Comparison of ENCODE assay signal across 21 mouse cellular contexts in genomic region chr2:147998206-147998966, GRCm38 (mm10). TPM values are rescaled to one million over a fixed set of nuclear protein-coding genes. Genes with fewer than 3 reads are reported as not detected.
"Had no signal": no experiment of that assay in that cellular context is flagged by ENCODE, and none has a peak within 500 bp of the region (broad histone marks: within the 10 kb centered on the region; RNA-seq: fewer than 3 reads in every experiment).

No protein-coding gene starts in this region.

- H3K27me3 ChIP-seq: neural tube, embryonic 13.5 days; neural tube, embryonic 15.5 days had no signal

- H3K4me1 ChIP-seq: midbrain, embryonic 10.5 days; neural tube, embryonic 13.5 days; neural tube, embryonic 15.5 days had no signal

- H3K9me3 ChIP-seq: midbrain, embryonic 10.5 days; neural tube, embryonic 13.5 days; neural tube, embryonic 15.5 days had no signal

- ATAC-seq: midbrain, embryonic 16.5 days had no signal

- H3K4me2 ChIP-seq: lung, embryonic 14.5 days; neural tube, embryonic 13.5 days; neural tube, embryonic 15.5 days had no signal

- H3K27ac ChIP-seq: liver, embryonic 14.5 days; midbrain, embryonic 10.5 days; neural tube, embryonic 13.5 days; neural tube, embryonic 15.5 days had no signal

- H3K9ac ChIP-seq: liver, embryonic 14.5 days; lung, embryonic 14.5 days; neural tube, embryonic 13.5 days; neural tube, embryonic 15.5 days had no signal

- H3K36me3 ChIP-seq: midbrain, embryonic 10.5 days; neural tube, embryonic 13.5 days; neural tube, embryonic 15.5 days had no signal

- DNase-seq: lung, adult 18-20 months; lung, embryonic 14.5 days; lung, postnatal 10 days; lung, postnatal 4 days; midbrain, embryonic 14.5 days; retina, postnatal 1 day; right cerebral cortex, adult 18-20 months; right cerebral cortex, postnatal 25 days; right cerebral cortex, postnatal 4 days; spleen, adult 18-20 months; thymus, adult 18-20 months; thymus, postnatal 14 days; thymus, postnatal 36 days had no signal

- H3K4me3 ChIP-seq: midbrain, embryonic 10.5 days; myocyte; neural tube, embryonic 13.5 days; neural tube, embryonic 15.5 days had no signal

RNA-seq across cellular contexts. Expression of gene Foxa2, which starts 48.4 kb away (rescaled TPM):
- total RNA-seq: megakaryocyte, adult 5-6 weeks; megakaryocyte-erythroid progenitor cell, adult 5-6 weeks had no signal
